Mouse (Mus musculus): ENCODE results near the gene Gcnt1.

The Gcnt1 gene

GRCm38 (mm10) chr19:17364741-17365140 is 7.9 kb downstream of the Gcnt1 start:
- DNase-seq = no peak

- no peak for DNase-seq
Measured at GRCm38 (mm10) chr19:17361181-17361580, 11.5 kb downstream of the Gcnt1 start.

GRCm38 (mm10) chr19:17359315-17359890 is 13.2 kb downstream of the Gcnt1 start:
- DNase-seq = no peak

- DNase-seq = no peak
Measured at GRCm38 (mm10) chr19:17357391-17357790, 15.3 kb downstream of the Gcnt1 start.

GRCm38 (mm10) chr19:17356932-17357331 is 15.7 kb downstream of the Gcnt1 start:
- no peak for DNase-seq

DNA sequence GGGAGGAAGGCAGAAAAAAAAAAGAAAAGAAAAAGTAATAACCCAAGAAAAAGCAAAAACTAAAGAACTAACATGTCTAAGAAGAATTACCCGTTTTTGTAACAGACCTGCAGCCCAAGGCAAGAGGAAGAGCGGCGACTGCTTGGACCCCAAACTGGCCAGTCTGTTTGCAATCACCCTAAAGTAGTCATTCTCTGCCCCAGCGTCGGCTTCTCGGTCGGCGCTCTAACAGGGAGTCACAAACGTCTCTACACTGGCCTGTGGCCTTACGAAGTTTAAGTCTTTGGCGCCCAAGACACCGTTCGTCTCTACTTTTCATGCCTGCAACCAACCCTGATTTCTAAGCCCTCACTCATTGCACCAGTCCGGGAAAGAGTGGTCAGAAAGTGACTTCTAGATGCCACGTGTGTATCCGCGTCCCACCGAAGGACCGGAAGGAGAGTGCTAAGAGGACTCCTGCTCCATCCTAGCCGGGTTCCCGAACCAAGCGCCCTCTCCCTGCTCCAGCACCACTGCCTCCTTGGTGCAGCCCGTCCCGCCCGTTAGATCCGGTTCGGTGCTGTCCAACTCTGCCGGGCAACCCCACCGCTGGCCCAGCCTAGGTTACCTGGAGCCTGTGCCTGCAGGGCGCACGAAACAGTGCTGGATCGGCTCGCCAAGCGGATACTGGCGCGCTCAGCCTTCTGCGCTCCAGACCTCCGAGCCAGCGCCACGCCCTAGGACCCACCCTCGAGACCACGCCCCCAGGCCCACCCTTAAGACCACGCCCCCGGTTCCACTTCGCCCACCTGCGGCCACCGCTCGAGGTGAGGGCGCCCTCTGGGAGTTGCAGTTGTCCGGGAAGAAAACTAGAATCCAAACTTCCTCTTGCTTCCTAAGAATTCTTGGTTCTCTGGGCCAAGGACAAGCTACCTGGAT is 16.4 kb downstream of the Gcnt1 start:
- no peak for DNase-seq

DNA sequence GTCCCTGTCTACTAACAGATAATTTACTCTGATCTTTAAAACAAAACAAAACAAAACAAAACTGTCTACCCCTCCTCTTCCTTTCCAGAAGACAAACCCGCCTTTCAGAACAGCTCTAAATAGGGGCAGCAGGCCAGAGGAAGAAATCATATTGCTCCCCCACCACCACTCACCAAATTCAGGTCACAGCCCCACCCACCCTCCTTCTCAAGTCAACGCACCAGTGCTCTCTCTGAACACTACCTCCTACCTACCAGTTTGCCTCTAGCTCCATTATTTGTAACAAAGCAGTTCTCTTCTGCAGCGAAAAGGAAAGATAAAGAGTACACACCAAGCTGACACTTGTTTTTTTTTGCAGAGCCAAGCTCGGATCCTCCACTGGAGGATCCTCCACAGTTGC is 17.3 kb downstream of the Gcnt1 start:
- DNase-seq = no peak

DNA sequence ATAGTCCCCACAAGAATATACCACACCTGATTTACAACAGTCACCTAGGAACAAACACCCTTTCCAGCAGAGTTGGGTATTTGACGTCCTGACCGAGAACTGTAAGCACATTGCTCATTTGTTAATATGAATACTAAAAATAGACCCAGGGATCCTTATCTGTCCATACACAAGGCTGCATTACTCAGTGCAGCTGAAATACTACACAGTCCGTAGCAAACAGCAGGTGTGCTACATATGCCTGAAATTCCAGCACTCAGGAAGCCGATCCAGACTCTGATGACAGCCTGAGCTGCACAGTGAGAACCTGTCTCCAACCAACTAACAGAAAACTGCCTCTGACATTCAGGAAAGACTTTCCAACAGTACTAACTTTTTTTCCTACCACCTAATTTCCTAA is 17.8 kb downstream of the Gcnt1 start:
- DNase-seq = no peak

GRCm38 (mm10) chr19:17354362-17354761 is 18.3 kb downstream of the Gcnt1 start:
- DNase-seq = no peak

DNA sequence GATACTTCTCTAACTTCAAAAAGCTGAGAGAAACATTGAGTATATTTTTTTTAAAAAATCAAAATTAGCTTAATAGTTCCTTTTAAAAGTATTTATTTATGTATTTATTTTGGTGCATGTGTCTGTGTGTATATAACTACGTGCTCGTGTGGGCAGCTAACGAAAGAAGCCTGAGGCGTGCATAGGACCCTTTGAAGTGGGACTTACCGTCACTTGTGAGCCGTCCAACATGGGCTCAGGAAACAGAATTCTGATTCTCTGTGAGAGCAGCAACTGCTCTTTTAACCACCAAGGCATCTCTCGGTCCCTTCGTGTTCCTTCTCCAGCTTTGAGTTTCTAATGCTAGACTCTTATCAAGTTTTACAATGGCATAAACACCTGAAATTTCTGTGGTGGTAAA is 18.9 kb downstream of the Gcnt1 start:
- DNase-seq = no peak

- DNase-seq = no peak
Measured at GRCm38 (mm10) chr19:17347852-17348251, 24.8 kb downstream of the Gcnt1 start.

GRCm38 (mm10) chr19:17346716-17347474 is 25.7 kb downstream of the Gcnt1 start:
- no peak for DNase-seq

DNA sequence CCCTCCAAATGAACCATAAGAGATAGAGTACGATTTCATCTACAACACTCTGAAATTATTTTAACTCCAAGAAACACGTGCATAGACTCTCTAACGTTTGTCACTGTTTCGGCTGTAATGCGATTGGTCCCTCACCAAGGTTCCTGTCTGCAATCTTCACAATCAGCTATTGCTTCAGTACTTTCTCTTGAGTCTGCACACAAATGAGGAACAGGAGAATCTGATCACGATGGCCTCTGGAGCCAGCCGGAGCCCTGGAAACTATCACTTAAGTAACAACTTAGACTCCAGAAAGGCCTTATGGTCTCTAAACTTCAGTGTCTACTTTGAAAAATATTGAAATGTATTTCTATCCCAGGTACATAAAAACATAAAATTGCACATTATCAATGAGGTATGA is 27.8 kb downstream of the Gcnt1 start:
- no peak for DNase-seq

- DNase-seq = no peak
Measured at GRCm38 (mm10) chr19:17339563-17339962, 33.1 kb downstream of the Gcnt1 start.

GRCm38 (mm10) chr19:17337057-17337679 is 35.5 kb downstream of the Gcnt1 start:
- no peak for DNase-seq

DNA sequence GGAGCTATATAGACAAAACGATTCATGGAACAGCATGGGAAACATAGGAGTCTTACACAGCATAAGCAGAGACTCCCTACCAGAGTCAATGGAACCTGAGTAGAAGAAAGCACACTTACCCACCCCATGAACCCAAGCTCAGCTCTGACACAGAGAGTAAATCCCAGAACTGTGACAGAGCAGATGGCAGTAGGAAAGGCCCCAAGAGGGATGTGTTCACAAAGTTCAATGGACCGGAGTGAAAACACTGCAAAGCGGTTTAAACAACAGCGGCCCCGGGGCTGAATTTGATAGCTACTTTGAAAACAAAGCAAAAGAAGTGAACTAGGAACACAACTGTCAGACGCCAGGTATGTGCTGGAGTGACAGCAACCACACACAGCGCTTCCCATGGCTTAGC is 36.0 kb downstream of the Gcnt1 start:
- no peak for DNase-seq

DNA sequence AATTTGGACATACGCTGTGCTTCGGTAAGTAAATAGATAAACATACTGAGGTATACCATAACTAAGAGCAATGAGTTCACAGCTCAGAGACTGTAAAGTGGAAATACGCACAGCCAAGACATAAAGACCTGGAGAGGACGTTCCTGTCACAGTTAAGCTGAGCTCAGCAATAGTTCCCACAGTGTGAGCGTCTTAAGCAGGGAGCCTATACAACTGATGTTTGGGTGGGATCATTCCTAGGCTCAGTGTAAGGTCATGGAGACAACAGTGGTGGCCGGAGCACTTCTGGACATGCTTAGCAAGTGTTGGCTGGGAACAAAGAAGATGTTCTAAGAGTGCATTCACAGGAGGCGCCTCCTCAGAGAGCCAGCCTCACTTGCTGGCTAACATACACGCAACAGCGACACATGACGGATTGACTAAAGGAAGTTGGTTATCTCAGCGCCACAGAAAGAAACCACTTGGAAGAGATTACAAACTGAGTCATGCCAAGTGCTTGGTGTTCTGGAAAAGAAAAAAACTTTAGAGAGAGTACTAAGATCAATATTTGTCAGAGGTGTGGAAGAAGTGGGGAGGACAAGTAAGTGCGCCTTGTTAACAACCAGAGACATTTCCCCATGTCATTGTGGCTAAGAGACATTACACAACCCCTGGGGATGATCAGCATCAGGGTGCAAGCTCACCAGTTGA is 37.9 kb downstream of the Gcnt1 start:
- DNase-seq = no peak

- no peak for DNase-seq
Measured at GRCm38 (mm10) chr19:17333043-17333442, 39.6 kb downstream of the Gcnt1 start.

- DNase-seq = no peak
Measured at GRCm38 (mm10) chr19:17328916-17329315, 43.7 kb downstream of the Gcnt1 start.

DNA sequence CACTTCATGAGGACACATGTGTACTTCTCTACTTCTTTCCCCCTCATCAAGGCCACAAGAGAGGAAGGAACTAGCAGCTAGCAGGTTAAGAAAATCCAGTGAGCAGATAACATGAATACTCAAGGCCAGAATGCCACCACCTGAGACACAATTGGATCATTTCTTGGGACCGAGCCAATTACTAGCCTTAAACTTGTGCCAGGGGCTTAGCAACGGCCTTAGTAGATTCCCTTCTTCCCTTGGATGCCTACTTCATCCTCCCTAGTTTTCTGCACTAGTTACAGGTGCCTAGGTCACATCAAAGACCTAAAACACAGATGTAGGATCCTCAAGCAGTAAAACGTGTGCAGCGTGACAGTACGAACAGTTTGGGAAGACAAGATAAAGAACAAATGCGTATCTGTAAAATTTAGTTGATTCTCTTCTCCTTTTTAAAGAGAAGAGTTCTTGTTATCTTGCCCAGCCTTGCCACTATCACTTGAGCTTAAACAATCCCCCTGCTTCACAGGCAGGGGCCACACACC is 44.7 kb downstream of the Gcnt1 start:
- no peak for DNase-seq

GRCm38 (mm10) chr19:17323689-17324241 is 48.9 kb downstream of the Gcnt1 start:
- DNase-seq = no peak
